Mouse (Mus musculus): Measurements from ENCODE around the gene Efcab12.
"Not testable (repeated sequence)": the region's sequence is repeated elsewhere in the genome, so short reads cannot be mapped to it uniquely, and the experiment has no call there.

Gene Efcab12

DNA sequence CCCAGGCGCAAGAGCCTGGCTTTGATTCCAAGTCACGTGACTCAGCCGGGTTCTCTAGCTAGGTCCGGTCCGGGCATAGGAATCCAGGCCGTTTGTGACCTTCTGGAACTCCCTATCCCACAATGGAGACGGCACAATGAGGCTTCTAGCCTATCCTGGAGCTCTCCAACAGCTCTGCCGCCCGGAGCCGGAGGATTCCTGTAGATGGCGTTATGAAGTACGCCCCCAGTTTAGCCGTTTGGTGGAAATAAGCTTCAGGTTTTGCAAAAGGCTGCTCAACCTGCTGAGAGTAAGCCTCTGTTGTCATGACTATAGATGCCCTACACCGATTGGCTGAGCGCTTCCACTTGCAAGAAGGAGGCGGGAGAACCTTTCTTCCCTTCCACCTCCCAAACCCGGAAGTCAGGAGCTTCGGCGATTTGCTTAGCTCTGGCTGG lies at the start of gene Efcab12:
Efcab12 (minus strand) TSS at position 252 of the 437 bp plus-strand sequence.
- peak; percentile 75 to 80 for DNase-seq

DNA sequence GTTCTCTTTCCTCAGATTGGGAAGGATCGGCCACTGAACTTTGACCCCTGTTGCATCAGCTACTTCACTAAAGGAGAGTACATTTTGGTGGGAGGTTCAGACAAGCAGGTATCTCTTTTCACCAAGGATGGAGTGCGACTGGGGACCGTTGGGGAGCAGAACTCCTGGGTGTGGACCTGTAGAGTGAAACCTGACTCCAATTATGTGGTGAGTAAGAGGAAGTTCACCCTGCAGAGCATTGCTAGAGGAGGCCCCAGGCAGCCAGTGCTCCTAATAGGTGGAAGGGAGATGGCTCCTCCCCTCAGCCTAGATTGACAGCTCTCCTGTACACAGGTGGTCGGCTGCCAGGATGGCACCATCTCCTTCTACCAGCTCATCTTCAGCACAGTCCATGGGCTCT lies 48.7 kb upstream of the Efcab12 start:
- no peak for DNase-seq

DNA sequence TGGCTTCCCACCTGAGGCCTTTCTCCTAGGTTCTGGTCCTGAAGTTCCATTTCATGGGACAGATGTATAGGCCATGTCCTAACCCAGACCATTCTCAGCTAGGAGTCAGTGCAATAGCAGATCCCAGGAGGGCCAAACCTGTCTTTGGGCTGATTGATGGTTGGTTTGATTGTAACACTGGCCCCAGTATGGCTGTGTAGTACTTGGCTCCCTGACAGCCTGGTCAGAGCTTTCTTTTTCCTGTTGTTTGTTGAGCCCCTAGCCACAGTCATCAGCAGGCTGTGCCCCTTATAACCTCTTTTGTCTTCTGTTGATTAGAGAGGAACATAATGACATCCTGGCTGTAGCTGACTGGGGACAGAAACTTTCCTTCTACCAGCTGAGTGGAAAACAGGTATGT lies 45.8 kb upstream of the Efcab12 start:
- DNase-seq = no peak

DNA sequence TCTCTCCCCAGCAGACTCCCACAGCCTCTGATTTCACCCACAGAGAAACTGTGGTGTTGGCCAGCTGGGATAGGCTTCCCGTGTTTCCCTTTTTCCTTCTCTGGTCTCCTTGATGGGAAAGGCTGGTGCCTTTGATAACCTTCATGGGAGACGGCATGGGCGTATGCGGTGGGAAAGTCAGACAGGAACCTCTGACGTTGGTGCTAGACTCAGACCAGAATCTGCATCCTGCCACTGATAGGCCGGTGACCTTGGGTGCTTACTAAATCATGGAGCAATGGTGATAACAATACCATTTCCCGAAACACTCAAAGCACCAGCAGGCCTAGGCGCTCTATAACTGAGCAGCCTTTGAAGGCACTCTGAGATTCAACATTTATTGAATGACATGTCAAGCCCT lies 42.5 kb upstream of the Efcab12 start:
- no peak for DNase-seq

DNA sequence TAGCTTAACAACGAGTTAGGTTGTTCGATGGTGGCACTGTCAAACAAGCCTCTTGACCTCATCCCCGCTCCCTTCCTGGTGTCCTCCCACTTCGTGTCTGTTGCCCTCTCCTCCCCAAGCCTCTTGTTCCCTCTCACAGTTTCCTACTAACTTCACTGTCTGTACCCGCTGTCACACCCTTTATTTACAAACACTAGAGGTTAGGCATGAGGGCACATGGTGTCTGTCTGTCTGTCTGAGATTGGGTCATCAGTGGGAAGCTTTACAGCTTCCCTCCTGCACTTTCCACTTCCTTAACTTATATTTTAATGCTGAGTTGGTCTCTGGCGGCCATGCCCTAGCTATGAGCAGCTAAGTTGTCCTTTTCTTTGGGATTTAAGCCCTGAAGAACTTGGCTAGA lies 41.5 kb upstream of the Efcab12 start:
- no peak for DNase-seq

DNA sequence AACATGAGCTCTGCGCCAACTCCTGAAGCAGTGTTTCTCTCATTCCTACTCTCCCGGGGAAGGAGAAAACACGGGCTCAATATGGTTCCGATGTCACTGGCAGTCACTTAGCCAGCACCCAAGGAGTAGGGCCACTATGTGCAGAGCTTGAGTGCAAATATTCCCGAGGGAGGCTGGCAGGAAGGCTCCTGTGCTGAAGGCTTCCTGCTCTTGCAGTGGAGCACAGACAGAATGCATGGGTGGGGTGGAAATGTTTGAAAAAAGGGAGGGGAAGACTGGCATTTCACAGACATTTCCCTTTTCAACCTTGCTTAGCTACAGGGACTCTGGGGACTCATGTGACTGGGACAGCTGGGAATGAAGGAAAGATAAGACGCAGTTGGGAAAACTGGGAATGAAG lies 40.5 kb upstream of the Efcab12 start:
- no peak for DNase-seq

DNA sequence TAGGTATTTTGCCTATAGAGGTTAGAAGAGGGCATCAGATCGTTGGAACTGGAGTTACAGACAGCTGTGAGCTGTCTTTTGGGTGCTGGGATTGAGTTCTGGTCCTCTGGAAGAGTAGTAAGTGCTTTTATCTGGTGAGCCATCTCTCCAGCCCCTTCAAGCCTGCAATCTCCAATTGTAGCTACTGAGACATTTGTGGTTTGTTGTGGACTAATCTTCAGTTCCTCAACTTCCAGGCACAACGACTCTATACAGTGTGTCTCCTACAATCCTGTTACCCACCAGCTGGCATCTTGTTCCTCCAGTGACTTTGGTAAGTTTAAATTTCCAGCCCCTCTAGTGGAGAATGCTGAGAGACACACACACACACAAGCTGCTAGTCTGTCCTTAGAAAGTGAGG lies 39.0 kb upstream of the Efcab12 start:
- no peak for DNase-seq

DNA sequence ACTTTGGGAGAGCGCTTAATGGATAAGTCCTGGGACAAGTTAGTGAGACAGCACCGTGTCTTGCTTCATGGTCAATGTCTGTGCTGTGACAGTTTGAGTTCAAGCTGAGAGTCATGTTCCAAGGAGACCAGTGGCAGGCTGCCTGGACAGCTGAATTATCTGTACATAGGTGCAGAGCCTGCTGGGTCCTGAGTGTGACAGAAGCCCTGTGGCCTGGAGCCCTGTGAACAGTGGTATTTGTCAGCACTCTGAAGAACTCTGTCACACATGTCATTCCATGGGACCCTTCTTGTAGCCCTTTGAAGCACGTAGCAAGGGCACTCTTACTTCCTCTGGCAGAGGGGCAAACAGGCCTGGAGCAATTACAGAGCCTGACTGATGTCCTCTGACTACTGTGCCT lies 33.1 kb upstream of the Efcab12 start:
- not testable (repeated sequence) for DNase-seq

DNA sequence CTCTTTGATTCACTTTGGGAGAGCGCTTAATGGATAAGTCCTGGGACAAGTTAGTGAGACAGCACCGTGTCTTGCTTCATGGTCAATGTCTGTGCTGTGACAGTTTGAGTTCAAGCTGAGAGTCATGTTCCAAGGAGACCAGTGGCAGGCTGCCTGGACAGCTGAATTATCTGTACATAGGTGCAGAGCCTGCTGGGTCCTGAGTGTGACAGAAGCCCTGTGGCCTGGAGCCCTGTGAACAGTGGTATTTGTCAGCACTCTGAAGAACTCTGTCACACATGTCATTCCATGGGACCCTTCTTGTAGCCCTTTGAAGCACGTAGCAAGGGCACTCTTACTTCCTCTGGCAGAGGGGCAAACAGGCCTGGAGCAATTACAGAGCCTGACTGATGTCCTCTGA lies 28.9 kb upstream of the Efcab12 start:
- not testable (repeated sequence) for DNase-seq

DNA sequence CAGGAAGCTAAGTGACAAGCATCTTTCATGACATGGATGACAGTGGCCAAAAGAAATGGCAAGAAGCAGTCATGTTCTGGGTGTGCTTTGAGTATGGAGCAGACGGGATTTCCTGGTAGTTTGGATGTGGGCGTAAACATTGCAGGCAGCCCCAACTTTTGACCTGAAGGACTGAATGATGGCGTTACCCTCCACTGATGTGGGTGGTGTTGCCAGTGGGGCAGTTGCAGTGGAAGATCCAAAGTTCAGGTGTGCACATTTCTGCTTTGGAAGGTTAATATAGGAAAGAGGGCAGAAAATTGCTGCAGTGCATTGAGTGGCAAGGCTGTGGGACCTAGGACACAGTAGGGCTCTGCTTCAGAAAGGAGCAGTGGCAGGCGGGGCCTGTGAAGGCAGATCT lies 27.0 kb upstream of the Efcab12 start:
- no peak for DNase-seq

DNA sequence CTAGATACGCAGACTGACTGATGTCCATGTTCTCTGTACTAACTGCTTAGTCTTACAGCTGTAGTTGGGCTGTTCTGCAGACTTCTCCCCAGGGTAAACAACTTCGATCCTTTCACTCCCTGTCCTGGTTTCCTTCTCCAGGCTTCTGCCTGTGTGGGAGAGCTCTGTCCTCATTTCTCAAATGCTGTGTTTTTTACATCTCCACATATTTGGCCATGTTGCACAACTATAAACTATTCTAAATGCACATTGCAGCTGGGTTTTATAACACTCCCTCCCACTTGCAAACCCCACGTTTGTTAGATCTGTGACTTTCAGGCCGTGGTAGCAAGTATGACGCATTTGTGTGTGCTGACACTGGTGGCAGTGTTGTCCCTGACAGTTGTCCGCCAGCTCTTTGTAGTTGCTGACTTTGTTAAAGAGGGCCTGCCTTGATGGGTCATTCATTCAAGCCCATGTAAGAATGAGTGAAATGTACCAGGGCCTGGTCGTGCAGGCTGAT lies 25.2 kb upstream of the Efcab12 start:
- no peak for DNase-seq

DNA sequence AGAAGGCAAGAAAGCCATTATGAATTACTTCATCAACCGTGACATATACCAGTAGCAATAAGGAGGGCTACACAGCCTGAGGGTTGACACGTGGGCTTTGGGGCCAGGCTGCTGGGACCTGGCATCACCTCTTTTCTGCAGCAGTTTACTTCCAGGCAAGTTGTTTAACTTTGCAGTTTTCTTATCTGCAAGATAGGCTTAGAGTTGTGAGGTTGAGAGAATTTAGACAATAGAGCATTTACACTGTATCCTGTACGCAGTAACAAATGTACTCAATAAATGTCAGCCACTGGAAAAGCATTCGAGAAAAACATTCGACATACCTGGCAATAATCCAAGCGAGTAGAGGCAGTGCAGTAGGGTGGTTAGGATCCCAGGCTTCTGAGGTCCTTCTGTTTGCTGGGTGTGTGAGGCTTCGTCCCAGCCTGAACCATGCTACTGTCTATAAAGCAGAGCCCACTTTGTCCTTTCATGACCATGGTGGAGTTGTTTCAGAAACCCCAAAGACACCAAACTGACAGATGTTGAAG lies 21.9 kb upstream of the Efcab12 start:
- DNase-seq = no peak

DNA sequence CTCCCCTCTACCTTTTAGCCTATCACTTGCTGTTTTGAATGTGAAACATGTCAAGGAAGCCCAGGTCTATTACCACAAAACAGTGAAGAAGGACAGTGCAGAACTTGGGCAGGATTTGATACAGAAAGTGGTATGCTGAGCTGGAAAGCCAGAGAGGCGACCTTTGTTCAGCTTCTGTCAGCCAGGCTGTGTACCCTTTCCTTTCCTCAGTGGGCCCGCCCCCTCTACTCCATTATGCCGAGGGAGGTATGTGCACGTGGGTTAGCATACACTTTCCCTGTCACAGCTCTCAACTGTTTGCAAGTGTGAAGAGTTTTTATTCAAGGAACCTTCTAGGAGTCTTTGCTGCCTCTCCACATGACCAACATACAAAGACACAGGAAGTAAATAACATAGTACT lies 21.0 kb upstream of the Efcab12 start:
- DNase-seq = no peak

DNA sequence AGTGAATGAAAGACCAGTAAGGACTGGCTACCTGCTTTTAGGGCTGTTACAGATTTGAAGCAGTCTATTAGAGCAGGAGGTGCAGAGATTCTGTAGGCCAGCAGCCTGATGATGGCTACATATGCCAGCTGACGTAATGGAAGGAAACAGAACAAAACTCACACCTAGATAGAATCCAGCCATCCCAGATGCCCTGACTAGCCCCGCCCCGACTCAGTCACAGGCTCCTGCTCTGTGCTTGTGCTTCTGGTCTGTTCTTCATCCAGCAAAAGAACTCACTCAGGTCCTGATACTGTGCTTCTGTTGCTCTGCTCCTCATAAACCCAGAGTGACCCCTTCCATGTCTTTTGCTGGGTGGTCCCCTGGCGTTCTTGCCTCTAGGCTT lies 18.1 kb upstream of the Efcab12 start:
- no peak for DNase-seq

DNA sequence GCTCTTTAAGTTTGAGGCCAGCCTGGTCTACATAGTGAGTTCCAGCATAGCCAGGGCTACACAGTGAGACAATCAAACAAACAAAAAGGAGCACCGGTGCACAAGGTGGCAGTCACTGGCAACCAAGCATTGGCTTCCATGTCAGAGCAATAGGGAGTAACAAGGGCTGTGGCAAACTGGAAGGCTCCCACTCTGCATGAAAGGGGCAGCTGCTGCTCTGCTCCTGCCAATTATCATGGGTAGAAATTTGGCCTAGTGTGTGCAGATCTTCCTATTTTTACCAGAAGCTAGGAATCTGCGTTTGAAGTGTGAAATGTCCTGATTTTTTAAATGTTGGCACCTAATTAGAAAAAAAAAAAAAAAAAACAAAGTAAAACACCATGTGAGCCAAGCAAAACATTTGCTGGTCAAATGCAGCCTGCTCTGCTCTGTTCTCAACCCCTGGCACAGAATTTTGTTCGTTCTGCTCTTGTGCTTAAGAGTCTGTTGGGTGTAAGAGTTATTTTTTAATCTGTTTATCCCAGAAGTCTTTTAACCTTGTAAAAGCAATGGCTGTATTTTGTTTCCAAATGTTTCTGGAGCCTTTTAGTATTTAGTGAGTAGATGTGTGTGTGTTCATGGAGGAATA lies 17.6 kb upstream of the Efcab12 start:
- DNase-seq = no peak

DNA sequence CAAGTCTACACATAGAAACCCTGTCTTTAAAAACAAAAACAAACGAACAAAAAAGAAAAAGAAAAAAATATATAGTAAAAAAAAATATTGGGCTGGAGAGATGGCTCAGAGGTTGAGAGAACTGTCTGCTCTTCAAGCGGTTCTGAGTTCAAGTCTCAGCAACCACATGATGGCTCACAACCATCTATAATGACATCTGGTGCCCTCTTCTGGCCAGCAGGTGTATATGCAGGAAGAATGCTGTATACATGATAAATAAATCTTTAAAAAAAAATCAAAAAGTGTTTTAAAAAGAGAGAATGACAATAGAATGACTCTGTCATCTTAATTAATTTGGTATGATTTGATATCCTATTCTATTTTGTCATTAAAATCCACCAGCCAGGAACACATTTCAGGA lies 16.2 kb upstream of the Efcab12 start:
- peak in 1 of 2 experiments; percentile 34 for DNase-seq

DNA sequence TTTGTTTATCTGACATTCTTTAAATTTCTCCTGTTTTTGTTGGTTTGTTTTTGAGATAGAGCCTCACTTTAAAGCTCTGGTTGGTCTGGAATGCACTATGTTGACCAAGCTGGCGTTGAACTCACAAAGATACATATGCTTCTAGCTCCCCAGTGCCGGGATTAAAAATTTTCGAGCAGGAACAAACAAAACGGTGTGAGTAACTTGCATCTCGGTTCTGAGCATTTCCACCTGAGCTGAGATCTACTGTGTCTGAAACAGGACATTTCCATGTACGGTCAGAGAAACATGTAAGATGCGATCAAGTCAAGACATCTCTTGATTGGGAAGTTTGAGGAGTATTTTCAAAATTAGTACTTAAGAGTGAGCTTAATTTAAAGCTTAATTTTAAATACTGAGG lies 15.8 kb upstream of the Efcab12 start:
- DNase-seq = no peak

DNA sequence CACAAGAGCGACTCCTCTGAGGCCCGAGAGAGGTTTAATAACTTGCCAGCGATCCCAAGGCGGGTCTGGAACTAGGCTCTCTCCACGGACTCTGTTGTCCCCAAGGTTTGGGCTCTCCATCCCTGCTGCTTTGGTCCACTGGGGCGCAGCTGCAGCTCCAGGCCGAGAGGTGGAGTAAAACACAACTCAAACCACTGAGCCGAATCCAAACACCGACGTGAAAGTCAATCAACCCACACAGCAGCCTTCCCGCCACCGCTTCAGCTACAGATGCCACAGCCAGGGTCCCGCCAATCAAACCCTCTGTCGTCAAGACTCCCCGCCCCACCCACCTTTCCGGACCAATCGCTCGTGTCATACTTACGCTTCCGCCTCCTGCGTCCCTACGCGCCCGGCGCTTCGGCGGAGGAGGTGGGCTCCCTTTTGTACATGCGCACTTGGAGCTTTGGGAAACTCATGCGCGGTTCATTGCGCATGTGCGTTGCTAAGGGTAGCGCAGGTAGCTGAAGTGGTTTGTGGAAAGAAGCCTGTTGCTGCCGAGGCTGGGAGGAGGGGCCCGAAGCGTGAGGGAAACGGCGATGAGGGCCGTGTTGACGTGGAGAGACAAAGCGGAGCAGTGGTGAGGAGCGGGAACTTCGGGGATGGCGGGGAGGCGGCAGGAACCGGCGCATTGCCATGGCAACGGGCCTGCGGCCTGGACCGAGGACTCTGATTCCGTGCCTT lies 15.0 kb upstream of the Efcab12 start, which contains the start of the genes Mbd4 and Ift122:
Mbd4 (minus strand) TSS at position 281 of the 723 bp plus-strand sequence.
Ift122 (plus strand) TSS at position 380 of the 723 bp plus-strand sequence.
- peak; percentile 96 to 98 for DNase-seq

DNA sequence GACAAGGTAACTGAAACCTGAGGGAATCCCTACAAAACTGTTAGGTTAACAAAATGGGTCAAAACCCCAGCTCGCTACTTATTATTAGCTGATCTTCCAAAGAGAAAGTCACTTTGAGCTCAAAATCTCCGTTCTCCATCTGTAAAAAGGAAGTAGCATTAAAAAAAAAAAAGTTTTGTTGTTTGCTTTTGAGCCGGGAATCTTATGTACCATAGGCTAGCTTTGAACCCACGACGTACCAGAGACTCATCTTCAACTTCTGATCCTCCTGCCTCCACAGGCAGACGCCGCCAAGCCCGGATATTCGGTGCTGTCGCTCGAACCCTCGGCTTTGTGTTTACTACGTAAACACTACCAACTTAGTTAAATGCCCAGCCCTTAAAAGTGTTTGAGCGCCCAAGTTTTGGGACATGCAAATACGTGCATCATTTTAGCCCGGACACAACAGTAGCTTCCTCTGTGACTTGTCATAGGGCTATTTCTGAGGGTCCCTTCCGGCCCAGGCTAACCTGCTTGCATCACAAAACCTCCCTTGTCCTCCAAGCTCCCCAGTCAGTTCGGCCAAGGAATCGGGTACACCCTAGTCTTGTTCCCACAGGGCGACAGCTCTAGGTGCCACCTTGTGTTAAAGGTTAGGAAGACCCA lies 14.4 kb upstream of the Efcab12 start:
- DNase-seq = no peak

DNA sequence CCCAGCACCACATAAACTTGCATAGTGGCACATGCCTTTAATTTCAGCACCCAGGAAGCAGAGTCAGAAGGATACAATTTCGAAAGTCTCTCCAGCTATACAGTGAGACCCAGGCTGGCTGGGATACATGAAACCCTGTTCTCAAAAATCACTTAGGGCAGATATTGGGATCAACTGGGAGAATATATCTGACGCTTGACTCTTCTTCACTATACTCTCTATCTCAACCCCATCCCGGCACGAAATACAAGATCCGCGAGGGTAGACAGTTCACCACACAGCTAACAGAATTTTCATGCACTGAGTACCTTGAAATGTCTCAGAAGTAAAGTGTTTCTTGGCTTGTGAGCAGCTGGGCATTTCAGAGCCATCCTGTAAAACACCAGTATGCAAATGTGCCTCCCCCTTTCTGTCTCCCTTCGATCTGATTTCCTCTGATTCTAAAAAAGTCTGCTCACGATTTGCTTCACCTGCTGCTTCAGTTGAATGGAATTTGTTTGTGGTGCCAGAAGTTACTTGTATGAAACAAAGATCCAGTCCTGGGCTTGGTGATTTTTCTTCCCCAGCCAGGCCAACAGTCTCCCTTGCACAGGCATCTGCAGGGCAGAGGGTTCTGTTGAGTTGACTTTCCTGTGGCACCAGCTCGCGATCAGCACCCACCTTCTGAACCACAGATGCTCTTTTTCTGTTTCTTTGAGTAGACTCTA lies 10.5 kb upstream of the Efcab12 start:
- no peak for DNase-seq

DNA sequence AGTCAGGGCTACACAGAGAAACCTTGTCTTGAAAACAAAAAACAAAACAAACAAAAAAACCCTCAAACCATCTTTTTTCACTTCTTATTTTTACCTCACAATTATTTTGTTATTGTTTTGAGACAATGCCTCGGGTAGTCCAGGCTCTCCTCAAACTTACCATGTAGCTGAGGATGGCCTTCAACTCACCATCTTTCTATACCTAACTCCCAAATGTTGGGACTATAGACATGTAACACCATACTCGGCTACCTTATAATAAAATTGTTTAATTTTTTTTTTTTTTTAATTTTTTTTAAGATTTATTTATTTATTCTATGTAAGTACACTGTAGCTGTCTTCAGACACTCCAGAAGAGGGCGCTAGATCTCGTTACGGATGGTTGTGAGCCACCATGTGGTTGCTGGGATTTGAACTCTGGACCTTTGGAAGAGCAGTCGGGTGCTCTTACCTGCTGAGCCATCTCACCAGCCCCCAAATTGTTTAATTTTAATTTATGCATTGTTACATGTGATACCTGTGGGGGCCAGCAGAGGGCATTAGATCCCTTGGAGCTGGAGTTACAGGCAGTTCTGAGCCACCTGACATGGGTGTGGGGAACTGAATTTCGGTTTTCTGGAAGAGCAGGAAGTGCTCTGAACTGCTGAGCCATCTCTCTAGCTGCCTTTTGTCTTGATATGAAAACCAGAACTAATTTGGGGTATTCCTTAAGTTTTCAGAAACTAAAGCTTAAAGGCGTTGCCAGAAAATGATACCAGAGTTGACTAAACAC lies 8.6 kb upstream of the Efcab12 start:
- peak; percentile 53 to 73 for DNase-seq

DNA sequence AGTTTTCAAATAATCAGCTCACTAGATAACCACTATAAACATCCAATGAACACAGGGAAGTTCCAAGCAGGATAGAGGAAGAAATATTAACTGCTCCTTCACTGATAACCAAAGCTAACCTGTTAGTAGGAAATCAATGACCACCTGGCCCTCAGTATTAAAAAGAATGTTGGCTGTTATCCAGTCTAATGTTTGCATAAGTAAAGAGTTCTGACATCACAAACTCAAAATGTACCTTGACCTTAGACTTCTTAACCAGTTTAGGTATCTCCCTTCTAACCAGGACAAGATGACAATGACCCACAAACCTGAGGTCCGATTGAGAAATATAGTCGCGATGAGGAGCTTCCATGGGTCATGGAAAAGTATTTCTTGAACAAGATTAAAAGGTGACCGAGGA lies 6.8 kb upstream of the Efcab12 start:
- DNase-seq = no peak

Measured in cerebellum, postnatal 25 days (tissue).